Mouse (Mus musculus) liver, adult 2 months (tissue): ENCODE measurements around the gene Tmem164. TPM values are rescaled to one million over a fixed set of nuclear protein-coding genes. Genes with fewer than 3 reads are reported as not detected.
"Not testable (repeated sequence)": the region's sequence is repeated elsewhere in the genome, so short reads cannot be mapped to it uniquely, and the experiment has no call there.

Source experiments
- DNase-seq: peaks from one replicate; pipeline ENCODE4 v3.0.0-alpha.2; 2011; ENCODE audit warnings: low read depth, low spot score; ENCODE audit errors: extremely low read depth
- H3K27ac ChIP-seq: fragments of 200-500 bp; replicated peaks from 2 replicates; pipeline ENCODE4 v1.5.1; 2012; ENCODE audit warnings: low read depth, mild to moderate bottlenecking, control low read depth, inconsistent platforms, low read length; ENCODE audit not compliant: insufficient read depth
- H3K27me3 ChIP-seq: fragments of 200-500 bp; 2 replicates; pipeline ENCODE4 v1.6.1; 2012; ENCODE audit warnings: mild to moderate bottlenecking, moderate library complexity, low read length, inconsistent platforms; ENCODE audit not compliant: control insufficient read depth, insufficient read depth
- H3K36me3 ChIP-seq: fragments of 200-500 bp; 2 replicates; pipeline ENCODE4 v1.6.1; 2012; ENCODE audit warnings: low read length, inconsistent platforms; ENCODE audit not compliant: control insufficient read depth, insufficient read depth
- H3K4me1 ChIP-seq: fragments of 200-500 bp; 2 replicates; pipeline ENCODE4 v1.6.1; 2011; ENCODE audit warnings: low read length; ENCODE audit not compliant: control insufficient read depth, insufficient read depth
- H3K4me3 ChIP-seq: fragments of 200-500 bp; 2 replicates; pipeline ENCODE4 v1.5.1; 2011; ENCODE audit warnings: low read depth, mild to moderate bottlenecking, control low read depth, low read length, moderate library complexity; ENCODE audit not compliant: insufficient read depth
- H3K79me2 ChIP-seq: fragments of 200-500 bp; 2 replicates; pipeline ENCODE4 v1.6.1; 2012; ENCODE audit warnings: inconsistent platforms, mild to moderate bottlenecking, low read length, moderate library complexity; ENCODE audit not compliant: control insufficient read depth, insufficient read depth
- H3K9ac ChIP-seq: fragments of 200-500 bp; 2 replicates; pipeline ENCODE4 v1.6.1; 2012; ENCODE audit warnings: low read depth, mild to moderate bottlenecking, control low read depth, inconsistent platforms, low read length
- CTCF ChIP-seq: fragments of 200-500 bp; IDR thresholded peaks from 2 replicates; pipeline ENCODE4 v1.5.1; 2011; ENCODE audit warnings: low read depth, low read length, control low read depth
- POLR2A ChIP-seq: fragments of 200-500 bp; IDR thresholded peaks from 2 replicates; pipeline ENCODE4 v1.6.1; 2011; ENCODE audit warnings: low read length, control low read depth; ENCODE audit not compliant: insufficient read depth; ENCODE audit errors: extremely low read depth
- WGBS: fragments of 180-500 bp; shearing (Covaris S2); methylation state at CpG from one replicate; pipeline ENCODE4 v1.1.7; 2018; 5-methylcytosine and 5-hydroxymethylcytosine counted together
- polyA plus RNA-seq: library from polyadenylated mRNA; depleted of rRNA; stranded (reverse); fragments of >200 nt; gene quantifications from 2 replicates; pipeline ENCODE4 v1.2.3, GENCODE M21; 2012; rRNA removed
- total RNA-seq: library from RNA; depleted of rRNA; stranded (reverse); fragments of >200 nt; gene quantifications from 2 replicates; pipeline ENCODE4 v1.2.3, GENCODE M21; 2014; rRNA removed

Gene Tmem164
- total RNA-seq (8.4 and 8.8 TPM in 2 replicates), polyA plus RNA-seq (5.3 TPM in 2 replicates)

DNA sequence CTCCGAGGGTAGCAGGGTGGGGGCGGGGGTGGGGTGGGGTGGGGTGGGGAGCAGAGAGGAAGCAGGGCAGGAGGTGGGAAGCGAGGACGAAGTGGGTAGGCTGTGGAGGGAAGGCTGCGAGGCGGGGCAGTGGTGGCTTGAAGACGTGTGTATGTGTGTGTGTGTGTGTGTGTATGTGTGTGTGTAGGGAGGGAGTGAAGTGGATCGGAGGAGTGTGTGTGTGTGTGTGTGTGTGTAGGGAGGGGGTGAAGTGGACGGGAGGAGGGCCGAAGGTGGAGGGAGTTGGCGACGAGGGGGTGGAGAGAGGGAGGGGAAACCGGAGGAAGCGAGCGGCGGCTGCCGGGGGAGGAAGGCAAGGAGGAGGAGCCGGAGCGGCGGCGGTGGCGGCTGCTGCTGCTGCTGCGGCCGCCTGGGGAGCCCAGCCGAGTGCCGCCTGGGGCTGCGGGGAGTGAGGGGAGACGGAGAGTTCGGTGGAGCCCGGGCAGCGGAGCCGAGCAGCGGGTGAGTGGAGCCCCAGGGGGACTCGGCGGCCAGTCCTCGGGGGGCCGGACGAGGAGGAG, at the start of gene Tmem164:
Gene Tmem164 (plus strand): TSS at position 351 of the 560 bp plus-strand sequence.
- H3K4me3 ChIP-seq: peak within 1 kb of the TSS; percentile 91
- H3K36me3 ChIP-seq: no peaks in the 10 kb centered on the region
- no peaks in the 10 kb centered on the region for H3K79me2 ChIP-seq
- TF ChIP-seq POLR2A (0 out of 2 replicates have a peak, but pooled peaks have one; percentile 4), CTCF (no peak)
- WGBS: 0% methylated on average over 7 of the region's 38 CpGs
- DNase-seq: peak; percentile 69
- H3K27me3 ChIP-seq: no peaks in the 10 kb centered on the region
- H3K9ac ChIP-seq: peak within 1 kb of the TSS; percentile 92
- peaks cover 14% of the 10 kb centered on the region for H3K4me1 ChIP-seq
- peak within 1 kb of the TSS; percentile 66 for H3K27ac ChIP-seq

DNA sequence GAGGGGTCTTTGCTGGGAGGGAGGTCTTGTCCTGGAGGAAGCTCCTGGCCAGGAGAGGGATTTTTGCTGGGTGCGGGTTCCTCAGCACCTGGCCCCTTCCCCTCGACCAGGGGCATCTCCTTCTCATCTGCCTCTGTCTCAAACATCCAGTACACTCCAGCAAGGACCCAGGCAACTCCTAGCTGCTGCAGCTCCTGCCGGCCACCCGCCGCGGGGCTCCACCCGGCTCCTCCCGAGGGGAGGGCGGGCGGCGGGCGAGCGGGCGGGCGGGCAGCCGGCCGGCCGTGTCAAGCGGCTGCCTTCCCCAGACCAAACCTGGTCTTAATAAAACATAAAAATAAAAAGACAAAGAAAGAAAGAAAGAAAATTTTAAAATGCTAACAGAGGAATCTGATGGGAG, 48.2 kb upstream of the Tmem164 start:
- not testable (repeated sequence) for H3K27ac ChIP-seq, H3K4me1 ChIP-seq, H3K36me3 ChIP-seq, H3K4me3 ChIP-seq, H3K9ac ChIP-seq, H3K27me3 ChIP-seq, H3K79me2 ChIP-seq, DNase-seq
- 13% methylated on average over 6 of the region's 19 CpGs for WGBS

DNA sequence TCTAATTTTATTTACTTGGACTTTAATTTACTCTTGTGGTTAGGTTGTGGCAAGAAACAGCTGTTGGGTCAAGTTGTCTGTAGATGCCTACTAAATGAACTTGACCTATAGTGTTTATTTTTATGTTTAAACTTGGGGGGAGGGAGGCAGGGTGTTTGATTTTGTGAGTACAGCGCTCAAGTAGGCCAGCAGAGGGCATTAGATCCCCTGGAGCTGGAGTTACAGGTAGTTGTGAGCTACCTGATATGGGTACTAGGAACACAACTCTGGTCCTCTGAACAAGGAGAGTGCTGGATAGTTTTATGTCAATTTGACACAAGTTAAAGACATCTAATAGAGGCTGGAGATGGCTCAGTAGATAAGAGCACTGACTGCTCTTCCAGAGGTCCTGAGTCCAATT, 34.0 kb upstream of the Tmem164 start:
- Histone ChIP-seq H3K27me3 (no peaks in the 10 kb centered on the region), H3K27ac (no peak overlapping the region), H3K9ac (no peak overlapping the region), H3K4me3 (no peak overlapping the region), H3K4me1 (no peaks in the 10 kb centered on the region), H3K36me3 (no peaks in the 10 kb centered on the region), H3K79me2 (no peaks in the 10 kb centered on the region)
- TF ChIP-seq POLR2A: no peak
- no peak for TF ChIP-seq CTCF
- DNase-seq: no peak
- WGBS: 81% methylated on average over 1 of the region's 1 CpGs

DNA sequence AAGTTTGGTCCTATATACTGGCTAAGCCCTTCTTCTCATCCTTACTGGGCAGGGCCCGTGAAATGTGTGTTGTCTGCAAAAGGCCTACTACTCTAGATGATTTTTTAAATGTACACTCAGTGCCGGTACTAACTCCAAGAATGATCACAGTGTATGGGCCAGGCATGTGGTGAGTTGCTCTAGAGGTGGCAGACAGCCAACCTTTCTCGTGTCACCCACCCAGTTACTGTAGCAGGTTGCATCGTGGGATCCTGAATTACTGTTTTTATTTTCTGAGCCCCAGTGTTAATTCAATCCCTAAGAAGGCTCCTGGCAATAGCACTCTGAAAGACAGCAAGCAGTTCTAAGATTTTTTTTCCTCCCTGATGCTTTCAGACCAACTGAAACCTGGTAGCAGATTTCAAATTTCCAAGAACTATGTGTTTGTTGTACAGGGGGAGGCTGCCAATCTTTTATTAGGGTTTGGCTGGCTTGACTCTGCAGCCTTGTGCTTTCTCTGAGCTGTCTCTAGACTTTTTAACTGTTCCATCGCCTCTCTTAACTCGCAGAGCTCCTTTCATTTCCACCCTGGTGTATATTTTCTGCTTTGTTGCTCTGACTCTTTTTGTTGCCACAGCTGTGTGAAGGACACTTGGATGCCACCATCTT, 31.0 kb upstream of the Tmem164 start:
- H3K27me3 ChIP-seq: no peaks in the 10 kb centered on the region
- DNase-seq: no peak
- H3K4me3 ChIP-seq: no peak overlapping the region
- H3K36me3 ChIP-seq: no peaks in the 10 kb centered on the region
- no peak overlapping the region for H3K27ac ChIP-seq
- no peaks in the 10 kb centered on the region for H3K79me2 ChIP-seq
- H3K4me1 ChIP-seq: no peaks in the 10 kb centered on the region
- no peak overlapping the region for H3K9ac ChIP-seq
- 88% methylated on average over 6 of the region's 6 CpGs for WGBS
- TF ChIP-seq POLR2A (no peak), CTCF (no peak)

DNA sequence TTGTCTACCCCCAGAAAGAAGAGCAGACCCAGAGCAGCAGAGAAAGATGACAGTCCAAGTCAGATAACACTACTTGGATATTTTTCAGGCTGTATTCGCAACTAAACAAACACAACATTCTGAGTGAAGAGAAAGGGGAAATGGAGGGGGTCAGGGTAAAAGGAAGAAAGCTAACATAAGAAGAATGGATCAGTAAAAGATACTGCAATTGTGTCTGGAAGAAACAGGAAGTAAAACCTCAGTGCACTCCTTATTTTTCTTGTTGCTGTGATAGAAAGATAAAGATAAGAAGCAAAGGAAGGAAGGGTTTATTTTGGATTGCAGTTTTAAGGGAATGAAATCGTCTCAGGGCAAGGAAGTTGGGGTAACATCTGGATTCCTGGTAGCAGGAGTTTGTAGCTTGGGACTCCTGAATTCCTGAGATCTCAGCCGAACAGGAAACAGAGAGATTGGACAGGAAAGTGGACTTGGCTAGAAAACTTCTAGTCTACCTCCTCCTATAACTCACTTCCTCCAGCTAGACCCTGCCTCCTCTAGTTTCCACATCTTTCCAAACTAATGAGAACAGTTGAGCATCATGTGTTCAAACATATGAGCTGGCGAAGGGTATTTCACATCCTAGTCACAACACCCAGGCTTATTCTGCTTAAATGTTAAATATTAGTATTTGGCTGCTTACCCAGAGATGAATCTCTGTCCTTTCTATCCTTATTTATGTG, 16.3 kb upstream of the Tmem164 start:
- H3K27me3 ChIP-seq: no peaks in the 10 kb centered on the region
- no peak for DNase-seq
- H3K27ac ChIP-seq: no peak overlapping the region
- H3K36me3 ChIP-seq: no peaks in the 10 kb centered on the region
- H3K79me2 ChIP-seq: no peaks in the 10 kb centered on the region
- 56% methylated on average over 4 of the region's 4 CpGs for WGBS
- H3K9ac ChIP-seq: no peak overlapping the region
- H3K4me3 ChIP-seq: no peak overlapping the region
- TF ChIP-seq POLR2A (no peak), CTCF (no peak)
- no peaks in the 10 kb centered on the region for H3K4me1 ChIP-seq

DNA sequence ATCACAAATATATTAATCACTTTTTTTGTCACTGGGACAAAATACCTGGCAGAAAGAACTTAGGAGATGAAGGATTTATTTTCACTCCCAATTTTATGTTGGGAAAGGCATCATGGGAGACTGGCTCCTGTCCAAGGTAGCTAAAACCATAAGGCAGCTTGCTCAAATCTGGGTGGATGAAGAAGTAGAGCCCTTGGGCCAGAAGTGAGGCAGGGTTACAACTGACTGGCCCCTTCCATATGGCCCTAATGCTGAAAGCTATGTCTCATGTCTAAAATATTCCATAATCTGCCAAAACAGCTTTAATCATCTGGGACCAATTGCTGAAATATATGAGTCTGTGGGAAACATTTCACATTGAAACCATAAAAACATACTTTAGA, 15.8 kb upstream of the Tmem164 start:
- Histone ChIP-seq H3K9ac (no peak overlapping the region), H3K27me3 (no peaks in the 10 kb centered on the region), H3K36me3 (no peaks in the 10 kb centered on the region), H3K4me3 (no peak overlapping the region), H3K79me2 (no peaks in the 10 kb centered on the region), H3K4me1 (no peaks in the 10 kb centered on the region), H3K27ac (no peak overlapping the region)
- TF ChIP-seq POLR2A (no peak), CTCF (no peak)
- no peak for DNase-seq
